Mouse (Mus musculus) lung, postnatal 0 days (tissue): ENCODE data around the gene Cog4.

Experiments
- CTCF ChIP-seq: IDR thresholded peaks from 2 replicates; pipeline ENCODE4 v1.5.1; 2016; ENCODE audit warnings: antibody characterized with exemption, mild to moderate bottlenecking
- EP300 ChIP-seq: IDR thresholded peaks from 2 replicates; pipeline ENCODE4 v1.6.1; 2016; ENCODE audit warnings: antibody characterized with exemption, mild to moderate bottlenecking, control low read depth

DNA sequence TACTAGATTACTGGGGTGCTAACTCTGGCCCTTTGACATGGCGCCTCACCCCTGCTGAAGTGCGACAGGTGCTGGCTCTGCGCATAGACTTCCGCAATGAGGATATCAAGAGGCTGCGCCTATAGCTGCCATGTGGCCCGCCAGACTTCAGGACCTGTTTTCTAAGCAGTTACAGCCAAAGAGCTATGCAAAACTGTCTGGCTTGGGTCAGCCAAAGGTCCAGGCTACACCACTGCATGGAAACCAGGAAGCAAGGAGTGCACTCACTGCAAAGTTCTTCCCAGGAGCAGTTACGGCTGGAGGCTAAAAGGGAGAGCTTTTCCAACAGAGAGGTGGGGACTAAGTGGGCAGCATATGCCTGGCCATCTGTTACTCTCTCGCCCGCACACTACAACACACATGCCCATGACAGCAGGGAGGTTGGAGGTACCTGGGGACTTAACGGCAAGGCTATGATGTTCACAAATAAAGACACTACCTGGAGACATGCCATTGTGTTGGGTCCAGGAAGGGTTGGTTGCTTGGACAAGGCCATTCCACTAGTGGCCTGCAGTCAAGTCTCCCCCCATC is 35.4 kb downstream of the Cog4 start:
- TF ChIP-seq CTCF: no peak
- no peak for TF ChIP-seq EP300
